Mouse (Mus musculus) embryonic facial prominence, embryonic 11.5 days (tissue): ENCODE data around the gene Slc5a10. TPM values are rescaled to one million over a fixed set of nuclear protein-coding genes. Genes with fewer than 3 reads are reported as not detected.
"Not testable (repeated sequence)": the region's sequence is repeated elsewhere in the genome, so short reads cannot be mapped to it uniquely, and the experiment has no call there.

ENCODE experiments used
- ATAC-seq: fragments of 200-750 bp; cut with Nextera tagmentation; replicated peaks from 2 replicates; pipeline ENCODE4 v1.8.0; 2017; ENCODE audit warnings: low read depth; ENCODE audit not compliant: insufficient number of reproducible peaks, low FRiP score, low TSS enrichment
- DNase-seq: peaks from one replicate; pipeline ENCODE4 v3.0.0-alpha.2; 2015; ENCODE audit warnings: low spot score
- H3K27ac ChIP-seq: fragments of 300-500 bp; sonication (generic); replicated peaks from 2 replicates; pipeline ENCODE4 v1.5.1; 2014; ENCODE audit warnings: mild to moderate bottlenecking, low read depth, low read length, control low read depth
- H3K27me3 ChIP-seq: fragments of 300-500 bp; sonication (generic); 2 replicates; pipeline ENCODE4 v1.6.1; 2014; ENCODE audit warnings: mild to moderate bottlenecking, low read length, moderate library complexity, mixed read lengths; ENCODE audit not compliant: control insufficient read depth, insufficient read depth
- H3K36me3 ChIP-seq: fragments of 300-500 bp; sonication (generic); replicated peaks from 2 replicates; pipeline ENCODE4 v1.6.1; 2014; ENCODE audit warnings: low read depth, mild to moderate bottlenecking, low read length, moderate library complexity, mixed read lengths; ENCODE audit not compliant: control insufficient read depth, insufficient read depth
- H3K4me1 ChIP-seq: fragments of 300-500 bp; sonication (generic); 2 replicates; pipeline ENCODE4 v1.6.1; 2014; ENCODE audit warnings: low read length, mixed read lengths; ENCODE audit not compliant: control insufficient read depth, insufficient read depth
- H3K4me2 ChIP-seq: fragments of 300-500 bp; sonication (generic); 2 replicates; pipeline ENCODE4 v1.6.1; 2014; ENCODE audit warnings: low read depth, mild to moderate bottlenecking, control low read depth, low read length, moderate library complexity
- H3K4me3 ChIP-seq: fragments of 300-500 bp; sonication (generic); 2 replicates; pipeline ENCODE4 v1.5.1; 2014; ENCODE audit warnings: low read depth, low read length, control low read depth
- H3K9ac ChIP-seq: fragments of 300-500 bp; sonication (generic); replicated peaks from 2 replicates; pipeline ENCODE4 v1.6.1; 2014; ENCODE audit warnings: mild to moderate bottlenecking, control low read depth, low read length
- H3K9me3 ChIP-seq: fragments of 300-500 bp; sonication (generic); replicated peaks from 2 replicates; pipeline ENCODE4 v1.6.1; 2016; ENCODE audit warnings: mild to moderate bottlenecking, low read length, inconsistent platforms, mixed read lengths; ENCODE audit not compliant: control insufficient read depth
- WGBS: fragments of 180-500 bp; shearing (Covaris S2); extraction: QIAGEN DNeasy Blood & Tissue Kit; methylation state at CpG from one replicate; pipeline ENCODE4 v1.1.7; 2014; 5-methylcytosine and 5-hydroxymethylcytosine counted together
- polyA plus RNA-seq: library from polyadenylated mRNA; unstranded; fragments of >200 nt; fragmentation: Nextera tagmentation; extraction: Ambion mirVana; gene quantifications from 2 replicates; pipeline ENCODE4 v1.2.1, GENCODE M21; 2014

Slc5a10 gene
- polyA plus RNA-seq, 1 experiment from 2014 or later, result not detected

DNA sequence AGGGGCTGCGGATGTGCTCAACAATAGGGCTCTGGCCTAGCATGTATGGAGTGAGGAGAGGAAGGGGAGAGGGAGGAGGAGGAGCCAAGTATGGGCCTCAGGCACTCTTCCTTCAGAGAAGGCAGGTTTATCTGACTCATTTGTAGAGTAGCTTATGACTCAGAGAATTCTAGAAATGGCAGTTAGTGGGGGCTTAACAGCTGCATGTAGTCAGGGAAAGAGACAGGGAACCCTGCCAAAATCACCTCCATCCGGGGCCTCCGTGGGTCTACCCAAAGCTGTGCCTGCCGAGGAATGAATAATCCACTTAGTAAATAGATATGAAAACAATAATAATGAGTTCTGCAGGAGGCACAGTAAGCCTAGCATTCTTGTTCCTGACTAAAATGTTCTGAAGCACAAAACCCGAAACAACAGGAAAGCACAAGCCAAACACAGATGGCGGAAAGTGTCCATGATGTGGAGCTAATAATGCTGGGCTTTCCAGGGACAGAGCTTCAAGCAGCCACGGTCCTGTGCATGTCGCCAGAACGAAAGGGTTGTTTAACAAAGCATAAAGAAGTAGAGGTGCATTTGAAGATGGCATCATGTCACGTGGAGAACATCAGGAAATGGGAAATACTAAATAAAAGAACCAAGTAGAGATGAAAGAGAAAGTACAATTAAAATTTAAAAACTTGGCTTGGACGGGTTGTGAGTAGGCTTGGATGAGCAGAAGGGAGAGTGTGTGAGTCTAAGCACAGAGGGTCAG is 75.9 kb downstream of the Slc5a10 start:
- ATAC-seq (no peak), DNase-seq (no peak)
- Histone ChIP-seq H3K27me3 (no peaks in the 10 kb centered on the region), H3K36me3 (no peaks in the 10 kb centered on the region), H3K27ac (no peak overlapping the region), H3K4me2 (no peak overlapping the region), H3K9me3 (no peaks in the 10 kb centered on the region), H3K4me3 (no peak overlapping the region), H3K9ac (no peak overlapping the region), H3K4me1 (no peaks in the 10 kb centered on the region)
- WGBS, result 80% methylated on average over 11 of the region's 11 CpGs

DNA sequence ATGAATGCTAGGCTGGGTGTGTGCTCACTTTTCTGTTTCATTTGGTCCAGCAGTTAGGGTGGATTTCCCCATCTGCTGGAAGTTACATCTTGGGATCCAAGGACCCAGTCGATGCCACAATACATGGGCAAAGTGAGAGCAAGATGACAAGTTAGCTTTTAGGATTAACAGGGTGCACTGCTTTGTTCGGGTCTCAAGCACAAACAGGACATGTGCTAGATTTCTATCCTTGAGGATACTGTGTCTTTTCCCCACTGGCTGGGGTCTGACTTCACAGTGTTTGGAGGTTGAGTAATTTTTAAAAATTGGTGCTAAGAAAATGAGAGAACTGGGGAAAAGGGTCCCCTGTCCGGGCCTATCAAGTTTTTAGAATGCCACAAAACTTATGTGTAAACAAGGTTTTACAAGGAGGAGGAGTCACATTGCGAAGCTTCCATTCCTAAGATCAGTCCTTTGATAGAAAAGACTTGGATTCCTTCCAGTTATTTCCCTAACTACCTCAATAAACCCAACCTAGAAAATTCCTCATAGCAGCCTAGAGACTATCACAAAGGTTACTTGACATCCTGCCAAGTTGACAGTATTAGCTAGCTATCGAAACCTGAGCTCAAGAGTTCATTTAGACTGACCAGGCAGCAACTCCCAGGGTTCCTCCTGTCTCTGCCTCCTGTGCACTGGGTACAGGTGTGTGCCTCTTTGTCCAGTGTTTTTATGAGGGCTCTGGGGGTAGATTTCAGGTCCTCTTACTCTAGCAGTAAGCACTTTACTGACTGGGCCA is 77.3 kb downstream of the Slc5a10 start:
- Histone ChIP-seq H3K27ac (no peak overlapping the region), H3K4me3 (no peak overlapping the region), H3K9ac (no peak overlapping the region), H3K36me3 (no peaks in the 10 kb centered on the region), H3K4me2 (no peak overlapping the region), H3K4me1 (no peaks in the 10 kb centered on the region), H3K27me3 (no peaks in the 10 kb centered on the region), H3K9me3 (no peaks in the 10 kb centered on the region)
- 87% methylated on average over 5 of the region's 5 CpGs for WGBS
- DNase-seq, result no peak
- no peak for ATAC-seq

DNA sequence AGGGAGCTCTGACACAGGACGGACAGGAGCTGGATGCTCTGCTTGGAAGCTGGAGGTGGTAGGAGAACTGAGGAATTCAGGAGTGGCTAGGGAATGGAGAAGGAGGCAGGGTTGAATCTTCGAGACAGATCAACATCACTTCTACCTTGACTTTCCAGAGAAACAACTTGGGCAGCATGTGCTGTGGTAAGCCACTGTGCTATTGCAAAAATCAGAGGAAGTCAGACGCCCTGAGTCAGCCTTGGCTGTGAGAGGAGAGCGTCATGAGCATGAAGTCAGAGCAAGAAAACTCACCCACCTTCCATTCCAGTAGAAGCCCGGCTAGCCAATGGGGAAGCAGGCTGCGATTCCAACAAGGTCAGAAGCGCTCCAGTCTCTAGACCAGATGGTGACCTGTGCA is 78.5 kb downstream of the Slc5a10 start:
- Histone ChIP-seq H3K27ac (no peak overlapping the region), H3K4me2 (no peak overlapping the region), H3K27me3 (no peaks in the 10 kb centered on the region), H3K4me3 (no peak overlapping the region), H3K36me3 (no peaks in the 10 kb centered on the region), H3K4me1 (no peaks in the 10 kb centered on the region), H3K9ac (no peak overlapping the region), H3K9me3 (no peaks in the 10 kb centered on the region)
- whole genome bisulfite sequencing, result 78% methylated on average over 7 of the region's 7 CpGs
- ATAC-seq, result no peak
- DNase-seq, result no peak

DNA sequence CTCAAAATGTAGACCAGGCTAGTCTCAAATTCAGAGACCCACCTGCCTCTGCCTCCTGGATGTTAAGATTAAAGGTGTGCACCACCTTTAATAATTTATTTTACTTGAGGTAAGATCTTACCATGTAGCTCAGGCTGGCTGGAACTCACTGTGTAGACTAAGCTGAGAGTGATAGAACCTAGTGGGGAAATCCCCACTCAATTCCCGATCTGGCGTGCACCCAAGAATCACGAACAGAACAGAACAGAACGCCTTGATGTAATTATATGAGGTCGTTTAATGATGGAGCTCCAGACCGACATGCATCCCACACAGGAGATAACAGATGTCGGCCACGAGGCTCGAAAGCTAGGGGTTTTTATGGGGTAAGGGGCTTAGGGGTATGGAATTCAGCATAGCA is 80.0 kb downstream of the Slc5a10 start:
- not testable (repeated sequence) for H3K9me3 ChIP-seq, H3K27ac ChIP-seq, H3K4me2 ChIP-seq, H3K4me1 ChIP-seq, H3K4me3 ChIP-seq, H3K9ac ChIP-seq, ATAC-seq, H3K36me3 ChIP-seq, DNase-seq, H3K27me3 ChIP-seq
- 78% methylated on average over 9 of the region's 9 CpGs for WGBS

DNA sequence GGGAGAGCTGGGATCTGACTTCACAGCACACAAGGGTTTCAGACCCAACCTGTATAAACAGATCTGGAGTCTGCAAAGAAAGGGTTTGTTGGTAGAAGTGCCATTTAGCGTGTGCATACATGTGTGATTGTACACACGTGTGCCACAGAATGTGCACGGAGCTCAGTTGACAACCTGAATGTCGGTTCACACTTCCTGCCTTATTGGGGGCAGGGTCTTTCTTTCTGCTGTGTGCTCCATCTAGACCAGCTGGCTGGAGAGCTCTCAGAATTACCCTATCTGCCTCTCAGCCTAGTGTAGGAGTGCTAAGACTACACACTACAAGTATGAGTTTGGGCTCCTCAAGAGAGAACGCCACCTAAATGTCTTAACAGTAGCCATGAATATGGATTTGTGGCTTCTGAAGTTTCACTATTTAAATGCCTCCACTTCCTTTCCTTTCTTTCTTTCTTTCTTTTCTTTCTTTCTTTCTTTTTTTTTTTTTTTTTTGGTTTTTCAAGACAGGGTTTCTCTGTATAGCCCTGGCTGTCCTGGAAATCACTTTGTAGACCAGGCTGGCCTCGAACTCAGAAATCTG is 80.9 kb downstream of the Slc5a10 start:
- 94% methylated on average over 5 of the region's 6 CpGs for WGBS
- no peak for DNase-seq
- no peak overlapping the region for H3K4me3 ChIP-seq
- no peak overlapping the region for H3K9ac ChIP-seq
- no peak for ATAC-seq
- H3K9me3 ChIP-seq, result no peaks in the 10 kb centered on the region
- no peaks in the 10 kb centered on the region for H3K4me1 ChIP-seq
- no peak overlapping the region for H3K4me2 ChIP-seq
- H3K36me3 ChIP-seq, result no peaks in the 10 kb centered on the region
- H3K27ac ChIP-seq, result no peak overlapping the region
- H3K27me3 ChIP-seq, result no peaks in the 10 kb centered on the region

DNA sequence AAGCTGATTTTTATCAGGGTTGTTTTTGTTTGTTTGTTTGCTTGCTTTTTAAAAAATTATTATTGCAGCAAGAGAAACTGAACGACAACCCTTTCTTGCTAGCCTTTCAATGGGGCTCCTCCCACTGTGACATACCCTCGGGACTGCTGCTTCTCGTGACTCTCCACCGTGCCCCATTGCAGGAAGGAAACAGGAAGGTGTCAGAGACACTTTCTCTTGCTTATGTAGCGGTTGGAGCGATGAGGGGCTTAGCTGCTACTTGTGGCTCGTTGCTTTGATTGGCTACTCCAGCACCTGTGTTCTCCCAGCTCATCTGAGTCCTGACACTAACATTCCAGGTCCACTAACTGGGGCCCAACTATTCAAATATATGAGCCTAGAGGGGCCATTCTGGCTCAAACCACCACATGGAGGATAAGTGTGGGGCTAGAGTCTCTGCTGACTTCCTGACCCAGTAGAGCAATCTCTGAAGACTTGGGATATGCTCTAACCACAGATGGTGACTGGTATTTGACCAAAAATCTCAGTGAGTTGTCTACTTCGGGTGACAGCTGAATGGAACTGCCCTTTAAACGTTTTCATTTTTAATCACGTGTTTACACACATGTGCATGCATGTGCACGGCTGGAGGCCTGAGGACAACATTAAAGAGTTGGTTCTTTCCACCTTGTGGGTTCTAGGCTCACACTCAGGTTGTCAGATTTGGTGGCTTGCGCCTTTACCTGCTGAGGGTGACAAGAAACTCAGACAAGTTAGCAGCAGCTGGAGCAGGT is 81.7 kb downstream of the Slc5a10 start:
- Histone ChIP-seq H3K27me3 (no peaks in the 10 kb centered on the region), H3K4me1 (no peaks in the 10 kb centered on the region), H3K4me3 (no peak overlapping the region), H3K27ac (no peak overlapping the region), H3K4me2 (no peak overlapping the region), H3K36me3 (no peaks in the 10 kb centered on the region), H3K9ac (no peak overlapping the region), H3K9me3 (no peaks in the 10 kb centered on the region)
- 82% methylated on average over 12 of the region's 12 CpGs for WGBS
- ATAC-seq (no peak), DNase-seq (no peak)

DNA sequence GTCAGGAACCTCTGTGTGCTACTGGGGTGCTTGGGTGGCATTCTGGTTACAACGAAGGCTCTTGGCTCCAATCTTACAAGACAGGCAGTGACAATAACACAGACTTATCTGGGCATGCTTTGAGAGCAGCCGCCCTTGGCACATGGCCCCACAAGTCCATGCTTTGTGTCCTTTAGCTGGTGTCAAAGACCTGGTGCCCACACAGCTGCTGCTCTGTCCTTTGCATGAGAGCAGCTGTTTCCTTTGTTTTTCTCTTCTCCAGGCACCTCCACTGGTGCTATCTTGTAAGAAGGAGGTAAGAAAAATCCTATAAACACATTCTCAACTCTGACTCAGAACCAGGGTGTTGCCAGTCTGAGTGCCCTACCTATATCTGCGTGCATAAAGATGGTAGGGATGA is 82.8 kb downstream of the Slc5a10 start:
- no peak for ATAC-seq
- H3K9ac ChIP-seq, result no peak overlapping the region
- no peaks in the 10 kb centered on the region for H3K9me3 ChIP-seq
- no peaks in the 10 kb centered on the region for H3K4me1 ChIP-seq
- H3K27me3 ChIP-seq, result no peaks in the 10 kb centered on the region
- H3K4me3 ChIP-seq, result no peak overlapping the region
- 89% methylated on average over 3 of the region's 3 CpGs for WGBS
- no peak overlapping the region for H3K27ac ChIP-seq
- H3K36me3 ChIP-seq, result no peaks in the 10 kb centered on the region
- no peak for DNase-seq
- H3K4me2 ChIP-seq, result no peak overlapping the region
